Mouse (Mus musculus) thymus, adult 2 months (tissue): ENCODE data around the gene Iffo2. TPM values are rescaled to one million over a fixed set of nuclear protein-coding genes. Genes with fewer than 3 reads are reported as not detected.

Experiments used
- DNase-seq: peaks from one replicate; pipeline ENCODE4 v3.0.0; 2021
- H3K27ac ChIP-seq: fragments of 200-500 bp; 2 replicates; pipeline ENCODE4 v1.5.1; 2012; ENCODE audit warnings: low read length, control low read depth; ENCODE audit not compliant: control insufficient read depth, insufficient read depth
- H3K27me3 ChIP-seq: fragments of 200-500 bp; 2 replicates; pipeline ENCODE4 v1.6.1; 2012; ENCODE audit warnings: mild to moderate bottlenecking, low read length, moderate library complexity, mixed read lengths; ENCODE audit not compliant: control insufficient read depth, insufficient read depth
- H3K36me3 ChIP-seq: fragments of 200-500 bp; 2 replicates; pipeline ENCODE4 v1.6.1; 2012; ENCODE audit warnings: mild to moderate bottlenecking, low read length, moderate library complexity; ENCODE audit not compliant: control insufficient read depth, insufficient read depth
- H3K4me1 ChIP-seq: fragments of 200-500 bp; replicated peaks from 2 replicates; pipeline ENCODE4 v1.6.1; 2012; ENCODE audit warnings: low read length; ENCODE audit not compliant: control insufficient read depth, insufficient read depth
- H3K4me3 ChIP-seq: fragments of 200-500 bp; 2 replicates; pipeline ENCODE4 v1.5.1; 2012; ENCODE audit warnings: mild to moderate bottlenecking, low read length, control low read depth, moderate library complexity; ENCODE audit not compliant: control insufficient read depth, insufficient read depth
- CTCF ChIP-seq: fragments of 200-500 bp; IDR thresholded peaks from 2 replicates; pipeline ENCODE4 v1.5.1; 2012; ENCODE audit warnings: mild to moderate bottlenecking, control low read depth, low read length, moderate library complexity, borderline replicate concordance; ENCODE audit not compliant: control insufficient read depth, poor library complexity, insufficient read depth; ENCODE audit errors: extremely low read depth
- POLR2A ChIP-seq: fragments of 200-500 bp; IDR thresholded peaks from 2 replicates; pipeline ENCODE4 v1.6.1; 2012; ENCODE audit warnings: mild to moderate bottlenecking, low read length, control low read depth, moderate library complexity; ENCODE audit not compliant: control insufficient read depth, poor library complexity, insufficient read depth; ENCODE audit errors: extremely low read depth
- WGBS: fragments of 180-500 bp; shearing (Covaris S2); methylation state at CpG from one replicate; pipeline ENCODE4 v1.1.7; 2018; 5-methylcytosine and 5-hydroxymethylcytosine counted together
- polyA plus RNA-seq: library from polyadenylated mRNA; depleted of rRNA; stranded (reverse); fragments of >200 nt; gene quantifications from 2 replicates; pipeline ENCODE4 v1.2.3, GENCODE M21; 2012

The Iffo2 gene
- polyA plus RNA-seq, 1 experiment: 5.4 TPM

DNA sequence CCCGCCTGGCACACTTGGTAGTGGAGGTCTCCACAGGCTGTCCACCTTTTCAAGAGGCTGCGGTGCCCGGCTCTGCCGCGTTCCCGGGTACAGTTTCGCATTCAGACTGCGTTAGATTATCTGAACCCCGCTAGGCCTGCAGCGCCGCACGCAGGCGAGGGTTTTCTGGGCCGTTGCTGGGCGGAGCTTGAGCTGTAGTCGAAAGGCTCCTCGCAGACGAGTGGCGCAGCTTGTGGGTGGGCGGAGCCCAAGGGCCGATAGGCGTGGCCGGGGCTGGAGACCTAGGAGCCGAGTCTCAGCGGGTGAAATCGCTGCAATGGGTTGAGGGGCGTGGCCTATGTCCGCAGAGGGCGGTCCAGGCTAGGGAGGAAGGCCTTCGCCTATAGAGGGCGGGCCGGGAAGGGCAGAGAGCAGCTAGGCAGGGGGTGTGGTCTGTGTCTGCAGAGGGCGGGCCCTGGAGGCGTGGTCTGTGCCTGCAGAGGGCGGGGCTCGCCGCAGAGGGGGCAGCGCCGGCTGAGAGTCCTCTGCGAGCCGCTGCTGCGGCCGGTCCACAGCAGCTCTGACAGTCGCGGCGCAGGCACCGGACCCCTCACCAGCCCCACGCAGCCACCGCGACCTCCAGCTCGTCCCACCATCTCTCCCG, 43.9 kb downstream of the Iffo2 start:
- Histone ChIP-seq H3K36me3 (no peaks in the 10 kb centered on the region), H3K27me3 (peaks cover 6% of the 10 kb centered on the region; the same call in 1 of the 2 replicates), H3K27ac (no peak overlapping the region)

DNA sequence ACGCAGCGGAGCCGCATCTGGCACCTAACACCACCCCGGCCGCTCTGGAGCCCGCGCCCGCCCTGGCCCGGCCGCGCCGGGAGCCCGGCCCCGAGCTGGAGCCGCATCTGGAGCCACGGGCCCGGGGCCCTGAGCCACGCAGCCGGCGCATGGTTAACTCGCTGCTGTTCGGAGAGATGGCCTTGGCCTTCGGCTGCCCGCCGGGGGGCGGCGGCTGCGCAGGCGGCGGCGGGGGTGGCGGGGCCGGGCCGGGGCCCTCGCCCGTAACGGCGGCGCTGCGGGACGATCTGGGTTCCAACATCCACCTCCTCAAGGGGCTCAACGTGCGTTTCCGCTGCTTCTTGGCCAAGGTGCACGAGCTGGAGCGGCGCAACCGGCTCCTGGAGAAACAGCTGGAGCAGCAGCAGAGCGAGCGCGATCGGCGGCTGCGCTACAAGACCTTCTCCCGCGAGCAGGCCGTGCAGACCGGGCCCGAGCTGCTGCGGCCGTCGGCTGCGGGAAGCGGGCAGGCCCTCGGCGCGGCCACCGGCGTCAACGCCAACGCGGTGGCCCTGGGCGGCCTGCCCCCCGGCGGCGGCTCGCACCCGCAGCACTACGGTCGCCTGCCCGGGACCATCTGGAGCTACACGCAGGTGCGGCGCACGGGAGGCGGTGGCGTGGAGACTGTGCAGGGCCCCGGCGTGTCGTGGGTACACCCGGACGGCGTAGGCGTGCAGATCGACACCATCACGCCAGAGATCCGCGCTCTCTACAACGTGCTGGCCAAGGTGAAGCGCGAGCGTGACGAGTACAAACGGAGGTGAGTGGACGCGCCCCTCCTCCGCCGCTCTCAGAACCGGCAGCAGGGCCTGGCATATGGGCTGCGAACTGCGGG, 44.7 kb downstream of the Iffo2 start:
- peaks cover 34% of the 10 kb centered on the region for H3K4me1 ChIP-seq
- H3K27ac ChIP-seq: no peak overlapping the region
- peak; percentile 45 for DNase-seq
- H3K4me3 ChIP-seq: peak overlapping the region; percentile 66
- peaks cover 6% of the 10 kb centered on the region; the same call in 1 of the 2 replicates for H3K27me3 ChIP-seq
- WGBS: under 1% methylated on average over 111 of the region's 111 CpGs
- TF ChIP-seq CTCF: no peak
- no peak for TF ChIP-seq POLR2A
- no peaks in the 10 kb centered on the region for H3K36me3 ChIP-seq

More for the DNA sequence above, 43.9 kb downstream of the Iffo2 start:
- H3K4me1 ChIP-seq: peaks cover 28% of the 10 kb centered on the region
- peak; percentile 99 for DNase-seq
- 1% methylated on average over 51 of the region's 52 CpGs for WGBS
- H3K4me3 ChIP-seq: peak overlapping the region; percentile 66
- TF ChIP-seq CTCF (no peak; the same call in 1 of the 2 replicates), POLR2A (no peak)

DNA sequence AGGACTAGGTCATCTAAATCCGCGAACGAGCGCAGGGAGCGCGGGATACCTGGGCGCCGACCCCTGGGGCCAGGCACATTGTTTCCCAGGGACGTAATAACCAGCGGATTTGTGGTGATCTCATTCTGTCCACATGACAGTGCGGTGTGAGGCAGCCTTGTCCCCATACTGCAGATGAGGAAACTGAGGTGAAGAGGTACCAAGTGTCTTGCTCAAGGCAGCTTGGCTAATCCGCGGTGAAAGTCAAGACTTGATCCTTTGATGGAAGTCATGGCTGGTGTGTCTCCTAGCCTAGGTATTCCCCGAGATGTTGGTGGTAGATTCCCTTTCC, 45.3 kb downstream of the Iffo2 start:
- 25% methylated on average over 14 of the region's 14 CpGs for WGBS
- Histone ChIP-seq H3K4me3 (peak overlapping the region; percentile 66), H3K27me3 (peaks cover 6% of the 10 kb centered on the region; the same call in 1 of the 2 replicates), H3K36me3 (no peaks in the 10 kb centered on the region), H3K27ac (no peak overlapping the region), H3K4me1 (peaks cover 40% of the 10 kb centered on the region)
- no peak for DNase-seq
- TF ChIP-seq CTCF: no peak
- no peak for TF ChIP-seq POLR2A

DNA sequence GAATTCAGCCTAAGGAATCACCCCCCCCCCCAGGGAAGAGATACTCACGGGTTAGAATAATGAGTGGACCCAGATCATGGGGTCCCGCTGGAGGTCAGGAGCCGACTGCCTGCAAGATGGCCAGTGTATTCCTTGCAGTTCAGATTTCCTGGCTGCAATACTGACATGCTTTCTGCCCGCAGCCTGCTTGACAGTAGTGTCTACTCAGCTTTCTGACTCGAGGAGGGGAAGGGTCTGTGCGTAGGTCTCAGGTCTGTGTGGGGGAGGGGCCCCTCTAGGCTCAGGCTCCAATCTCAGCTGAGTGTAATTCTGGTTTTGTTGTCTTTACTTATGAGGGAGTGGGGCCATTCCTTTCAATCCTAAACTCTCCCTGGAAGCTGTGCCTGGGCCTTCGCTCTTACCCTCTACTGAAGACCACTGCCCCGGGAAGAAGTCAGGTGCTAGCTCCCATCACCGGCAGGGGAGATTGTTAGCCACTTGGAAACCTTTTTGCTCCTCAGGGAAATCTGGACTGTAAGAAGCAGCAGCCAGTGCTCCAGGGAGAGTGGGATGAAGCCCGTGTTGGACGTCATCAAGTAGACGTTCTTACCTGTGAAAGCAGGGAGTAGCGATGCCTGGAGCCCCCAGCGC, 46.0 kb downstream of the Iffo2 start:
- Histone ChIP-seq H3K27ac (no peak overlapping the region), H3K4me3 (no peak overlapping the region), H3K4me1 (peaks cover 47% of the 10 kb centered on the region), H3K27me3 (peaks cover 6% of the 10 kb centered on the region; the same call in 1 of the 2 replicates), H3K36me3 (no peaks in the 10 kb centered on the region)
- TF ChIP-seq CTCF (no peak), POLR2A (no peak)
- DNase-seq: no peak
- 89% methylated on average over 14 of the region's 14 CpGs for WGBS

DNA sequence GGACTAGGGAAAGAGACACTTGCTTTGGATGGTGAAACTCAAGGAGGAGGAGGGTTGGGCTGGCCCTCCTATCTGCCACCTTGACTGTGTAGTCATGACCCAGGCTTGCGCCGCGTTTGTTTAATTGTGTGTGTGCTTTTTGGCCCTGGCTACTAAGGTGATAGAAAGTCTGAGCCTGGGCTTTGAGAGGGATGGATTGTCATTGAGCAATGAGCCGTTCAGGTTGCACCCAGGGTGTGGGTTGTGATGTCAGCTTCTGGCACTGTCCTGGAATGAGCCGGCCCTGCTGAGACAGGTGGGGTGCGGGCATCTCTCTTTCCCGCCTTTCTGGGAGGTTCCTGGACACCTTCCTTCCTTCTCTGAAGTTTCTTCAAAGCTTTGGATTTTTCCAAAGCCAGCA, 46.7 kb downstream of the Iffo2 start:
- no peak for TF ChIP-seq CTCF
- no peak for TF ChIP-seq POLR2A
- 94% methylated on average over 7 of the region's 7 CpGs for WGBS
- Histone ChIP-seq H3K27ac (no peak overlapping the region), H3K4me3 (no peak overlapping the region), H3K36me3 (no peaks in the 10 kb centered on the region), H3K27me3 (peaks cover 6% of the 10 kb centered on the region; the same call in 1 of the 2 replicates), H3K4me1 (peaks cover 53% of the 10 kb centered on the region)
- DNase-seq: no peak

DNA sequence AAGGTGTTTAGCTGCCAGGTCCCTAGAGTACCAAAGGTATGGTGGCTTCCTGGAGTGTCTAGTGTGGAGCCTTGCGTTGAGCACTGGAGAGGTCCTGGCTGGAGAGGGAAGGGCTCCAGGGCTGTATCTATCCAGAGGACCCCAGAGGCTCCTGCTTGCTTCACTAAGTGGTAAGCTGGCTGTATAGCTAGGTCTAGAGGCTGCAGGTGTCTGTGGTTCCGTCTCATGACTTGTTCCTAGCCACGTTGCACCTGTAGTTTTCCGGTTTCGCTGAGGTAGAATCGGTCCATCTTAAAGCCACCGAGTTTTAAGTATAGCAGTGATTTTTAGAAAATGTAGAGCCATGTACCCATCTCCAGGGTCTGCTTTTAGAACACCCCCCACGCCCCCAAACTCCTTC, 48.0 kb downstream of the Iffo2 start:
- Histone ChIP-seq H3K4me3 (no peak overlapping the region), H3K27ac (no peak overlapping the region), H3K4me1 (peaks cover 62% of the 10 kb centered on the region), H3K27me3 (peaks cover 6% of the 10 kb centered on the region; the same call in 1 of the 2 replicates), H3K36me3 (no peaks in the 10 kb centered on the region)
- no peak for DNase-seq
- WGBS: 40% methylated on average over 8 of the region's 8 CpGs
- no peak for TF ChIP-seq POLR2A
- no peak for TF ChIP-seq CTCF
